Mouse (Mus musculus) kidney, postnatal 0 days (tissue): ENCODE results near the gene Ppox. TPM values are rescaled to one million over a fixed set of nuclear protein-coding genes. Genes with fewer than 3 reads are reported as not detected.
"Not testable (repeated sequence)": the region's sequence is repeated elsewhere in the genome, so short reads cannot be mapped to it uniquely, and the experiment has no call there.

ENCODE experiments used
- ATAC-seq: fragments of 200-750 bp; cut with Nextera tagmentation; replicated peaks from 2 replicates; pipeline ENCODE4 v1.8.0; 2017; ENCODE audit warnings: low read depth, moderate number of reproducible peaks, moderate TSS enrichment, moderate library complexity; ENCODE audit not compliant: low FRiP score
- DNase-seq: peaks from one replicate; pipeline ENCODE4 v3.0.0-alpha.2; 2016; ENCODE audit warnings: low spot score
- H3K27ac ChIP-seq: fragments of 300-500 bp; sonication (generic); 2 replicates; pipeline ENCODE4 v1.5.1; 2014; ENCODE audit warnings: mild to moderate bottlenecking
- H3K27me3 ChIP-seq: fragments of 300-500 bp; sonication (generic); 2 replicates; pipeline ENCODE4 v1.6.1; 2014; ENCODE audit warnings: low read length, mixed read lengths; ENCODE audit not compliant: insufficient read depth
- H3K36me3 ChIP-seq: fragments of 300-500 bp; sonication (generic); 2 replicates; pipeline ENCODE4 v1.6.1; 2014; ENCODE audit warnings: low read length, mixed read lengths; ENCODE audit not compliant: insufficient read depth
- H3K4me1 ChIP-seq: fragments of 300-500 bp; sonication (generic); replicated peaks from 2 replicates; pipeline ENCODE4 v1.6.1; 2014; ENCODE audit warnings: antibody characterized with exemption, low read length, mixed read lengths; ENCODE audit not compliant: insufficient read depth
- H3K4me2 ChIP-seq: fragments of 300-500 bp; sonication (generic); 2 replicates; pipeline ENCODE4 v1.6.1; 2014; ENCODE audit warnings: mild to moderate bottlenecking, low read length, moderate library complexity, mixed read lengths
- H3K4me3 ChIP-seq: fragments of 300-500 bp; sonication (generic); replicated peaks from 2 replicates; pipeline ENCODE4 v1.5.1; 2014; ENCODE audit warnings: low read depth, low read length
- H3K9ac ChIP-seq: fragments of 300-500 bp; sonication (generic); 2 replicates; pipeline ENCODE4 v1.6.1; 2014; ENCODE audit warnings: low read depth, low read length
- H3K9me3 ChIP-seq: fragments of 300-500 bp; sonication (generic); replicated peaks from 2 replicates; pipeline ENCODE4 v1.6.1; 2016; ENCODE audit warnings: low read length, inconsistent platforms, mixed read lengths
- CTCF ChIP-seq: IDR thresholded peaks from 2 replicates; pipeline ENCODE4 v1.5.1; 2016; ENCODE audit warnings: antibody characterized with exemption, low read depth, mild to moderate bottlenecking, moderate library complexity
- WGBS: fragments of 180-500 bp; shearing (Covaris S2); extraction: QIAGEN DNeasy Blood & Tissue Kit; methylation state at CpG from one replicate; pipeline ENCODE4 v1.1.7; 2014; 5-methylcytosine and 5-hydroxymethylcytosine counted together
- polyA plus RNA-seq: library from polyadenylated mRNA; unstranded; fragments of >200 nt; fragmentation: Nextera tagmentation; extraction: Ambion mirVana; gene quantifications from 2 replicates; pipeline ENCODE4 v1.2.1, GENCODE M21; 2015

Gene Ppox
- polyA plus RNA-seq, 1 experiment from 2014 or later, result 46.4 TPM

DNA sequence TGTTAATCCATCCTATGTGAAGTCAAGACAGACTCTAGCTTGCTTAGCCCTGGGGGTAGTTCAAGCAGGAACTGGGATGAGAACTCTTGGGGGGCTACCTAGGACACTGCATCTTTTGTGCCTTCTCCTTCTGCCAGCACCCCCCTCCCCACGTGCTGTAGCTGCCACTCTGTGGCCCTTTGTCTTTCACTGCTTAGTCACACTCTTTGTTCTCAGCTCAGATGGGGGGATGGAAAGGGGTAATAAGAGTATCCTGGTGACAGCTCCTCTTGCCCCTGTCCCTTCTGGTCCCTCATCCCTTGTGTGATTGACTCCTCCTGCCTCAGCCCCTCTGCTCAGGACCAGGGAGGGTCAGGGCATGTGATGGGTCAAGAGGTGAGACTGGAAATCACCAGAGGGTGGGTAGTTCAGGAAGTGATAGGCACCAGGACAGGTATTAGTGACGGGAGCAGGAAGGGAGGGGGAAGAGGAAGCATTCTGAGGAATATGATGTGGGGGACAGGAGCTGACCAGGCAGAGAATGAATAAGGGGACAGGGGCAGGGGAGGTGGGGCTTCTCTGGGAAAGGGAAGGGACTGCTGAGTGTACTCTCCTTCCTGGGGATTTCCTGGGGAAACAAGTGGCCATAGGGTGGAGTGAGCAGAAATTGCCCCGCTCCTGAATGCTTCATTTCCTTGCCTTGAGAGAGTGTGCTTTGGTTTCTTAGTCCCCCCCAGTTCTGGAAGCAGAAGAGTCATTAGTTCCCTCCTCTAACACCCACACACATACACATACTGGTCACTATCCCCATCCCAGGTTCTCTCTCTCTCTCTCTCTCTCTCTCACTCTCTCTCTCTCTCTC is 32.4 kb downstream of the Ppox start:
- no peak overlapping the region for H3K4me2 ChIP-seq
- TF ChIP-seq CTCF, result no peak
- H3K9ac ChIP-seq, result no peak overlapping the region
- ATAC-seq (no peak), DNase-seq (peak; percentile 61)
- no peaks in the 10 kb centered on the region for H3K27me3 ChIP-seq
- no peak overlapping the region for H3K4me3 ChIP-seq
- 0 out of 2 replicates have a peak, but pooled peaks cover 4% of the 10 kb centered on the region for H3K36me3 ChIP-seq
- peak overlapping the region; percentile 75 for H3K27ac ChIP-seq
- WGBS, result 44% methylated on average over 3 of the region's 3 CpGs
- peaks cover 38% of the 10 kb centered on the region for H3K4me1 ChIP-seq
- H3K9me3 ChIP-seq, result no peaks in the 10 kb centered on the region

DNA sequence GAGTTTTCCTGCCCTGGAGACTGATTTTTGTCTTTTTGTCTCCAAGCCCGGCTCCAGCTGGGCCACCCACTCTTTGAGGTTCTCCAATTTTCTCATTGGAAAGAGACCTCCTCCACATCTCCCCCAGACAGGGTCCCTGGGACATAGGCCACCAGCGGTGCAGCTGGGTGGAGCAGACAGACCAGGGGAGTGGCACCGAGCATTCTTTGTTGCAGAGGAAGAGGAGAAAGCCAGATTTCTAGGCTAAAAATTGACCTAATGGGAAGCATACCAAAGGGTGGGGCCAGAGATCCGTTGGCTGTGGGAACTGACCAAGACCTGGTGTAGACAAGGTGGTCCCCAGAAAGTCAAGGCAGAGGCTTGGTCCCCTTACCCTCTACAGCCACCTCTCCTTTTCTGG is 33.1 kb downstream of the Ppox start:
- Histone ChIP-seq H3K4me3 (no peak overlapping the region), H3K27me3 (no peaks in the 10 kb centered on the region), H3K4me2 (peak overlapping the region; percentile 55), H3K36me3 (peaks cover 10% of the 10 kb centered on the region; the same call in 1 of the 2 replicates), H3K4me1 (peaks cover 38% of the 10 kb centered on the region), H3K9me3 (no peaks in the 10 kb centered on the region), H3K9ac (no peak overlapping the region), H3K27ac (peak overlapping the region; percentile 75)
- TF ChIP-seq CTCF, result no peak
- 15% methylated on average over 4 of the region's 4 CpGs for WGBS
- no peak for DNase-seq
- ATAC-seq, result no peak

DNA sequence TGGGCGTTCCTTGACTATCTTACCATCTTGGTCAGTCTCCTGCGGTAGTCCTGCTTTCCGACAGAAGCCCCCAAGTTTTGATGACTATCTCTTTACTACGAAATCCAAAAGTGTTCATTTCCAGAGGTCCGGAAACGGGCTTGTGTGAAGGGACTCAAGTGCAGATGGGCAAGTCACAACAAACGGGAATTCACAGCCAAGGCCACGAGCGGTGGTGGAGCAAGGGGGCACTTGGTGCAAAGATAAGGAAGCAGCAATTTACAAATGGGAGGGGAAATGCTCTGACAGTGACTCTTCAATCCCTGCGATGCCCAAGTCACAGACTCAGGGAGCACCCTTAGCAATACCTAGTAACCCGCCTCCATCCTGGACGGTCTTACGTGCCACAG is 33.5 kb downstream of the Ppox start:
- Histone ChIP-seq H3K27me3 (no peaks in the 10 kb centered on the region), H3K4me3 (peak overlapping the region; percentile 87), H3K9ac (peak overlapping the region; percentile 6; the same call in 1 of the 2 replicates), H3K4me1 (peaks cover 34% of the 10 kb centered on the region), H3K27ac (peak overlapping the region; percentile 75), H3K4me2 (peak overlapping the region; percentile 55), H3K36me3 (peaks cover 13% of the 10 kb centered on the region; the same call in 1 of the 2 replicates), H3K9me3 (no peaks in the 10 kb centered on the region)
- no peak for ATAC-seq
- no peak for TF ChIP-seq CTCF
- DNase-seq, result no peak
- WGBS, result 8% methylated on average over 13 of the region's 13 CpGs

DNA sequence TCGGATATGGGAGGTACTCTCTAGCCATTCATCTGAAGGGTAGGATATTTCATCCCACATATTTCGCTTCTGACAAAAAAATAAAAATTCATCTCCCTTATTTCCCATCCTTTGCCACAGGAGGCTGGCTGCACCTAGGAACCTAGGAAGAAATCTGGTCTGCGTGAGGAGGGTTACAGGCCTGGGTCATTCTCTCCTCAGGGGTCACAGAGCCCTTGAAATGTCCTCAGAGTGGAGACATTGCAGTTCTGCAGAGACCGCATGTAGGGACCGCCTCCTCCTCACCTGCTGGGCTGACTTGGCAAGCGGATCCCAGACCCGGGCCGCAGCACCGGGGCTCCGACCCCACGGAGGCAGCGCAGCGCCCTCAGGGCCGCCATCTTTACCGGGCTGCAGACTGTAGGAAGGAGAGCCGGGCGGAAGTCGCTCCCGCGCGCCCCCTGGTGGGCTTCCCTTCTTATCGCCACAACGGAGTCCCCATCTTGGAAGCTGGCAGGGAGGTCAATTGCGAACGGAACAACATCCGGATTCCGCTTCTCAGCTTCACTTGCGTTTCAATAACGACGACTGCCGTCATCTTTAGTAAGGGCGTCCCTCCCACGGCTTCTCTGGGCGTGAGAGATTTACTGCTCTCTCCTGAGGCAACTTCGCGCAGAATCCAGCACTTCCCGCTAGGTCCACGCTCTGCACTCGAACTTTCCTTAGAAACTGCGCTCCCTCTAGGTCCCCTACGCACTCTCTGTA is 34.1 kb downstream of the Ppox start:
- Histone ChIP-seq H3K4me1 (peaks cover 29% of the 10 kb centered on the region), H3K9me3 (no peaks in the 10 kb centered on the region), H3K27ac (peak overlapping the region; percentile 78), H3K27me3 (no peaks in the 10 kb centered on the region), H3K36me3 (peaks cover 18% of the 10 kb centered on the region; the same call in 1 of the 2 replicates), H3K4me3 (peak overlapping the region; percentile 87), H3K9ac (peak overlapping the region; percentile 93), H3K4me2 (peak overlapping the region; percentile 75)
- ATAC-seq, result peak; percentile 92
- peak; percentile 100 for DNase-seq
- peak; percentile 98 for TF ChIP-seq CTCF
- under 1% methylated on average over 41 of the region's 41 CpGs for WGBS

DNA sequence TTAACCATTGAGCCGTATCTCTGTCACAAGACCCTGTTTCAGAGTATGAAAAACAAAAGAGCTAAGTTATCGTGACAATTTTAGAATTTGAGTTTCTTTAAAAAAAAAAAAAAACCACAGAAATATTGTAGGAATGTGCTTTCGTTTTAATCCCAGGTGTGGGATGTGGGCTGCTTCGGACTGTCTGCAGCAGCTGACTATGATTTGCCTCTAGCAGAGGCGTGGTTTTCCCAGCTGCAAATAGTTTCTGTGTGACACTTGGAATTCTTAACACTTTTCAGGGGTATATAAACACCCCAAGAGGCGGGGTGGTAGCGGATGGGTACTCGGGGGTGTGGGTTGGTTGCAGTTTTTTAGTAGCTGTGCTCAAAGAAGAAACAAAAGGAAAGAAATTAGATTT is 35.6 kb downstream of the Ppox start:
- no peak overlapping the region for H3K4me3 ChIP-seq
- TF ChIP-seq CTCF, result no peak
- peaks cover 26% of the 10 kb centered on the region; the same call in 1 of the 2 replicates for H3K36me3 ChIP-seq
- no peaks in the 10 kb centered on the region for H3K9me3 ChIP-seq
- H3K4me1 ChIP-seq, result peaks cover 22% of the 10 kb centered on the region
- ATAC-seq, result no peak
- DNase-seq, result no peak
- H3K4me2 ChIP-seq, result no peak overlapping the region
- no peaks in the 10 kb centered on the region for H3K27me3 ChIP-seq
- WGBS, result 86% methylated on average over 8 of the region's 8 CpGs
- H3K9ac ChIP-seq, result no peak overlapping the region
- H3K27ac ChIP-seq, result no peak overlapping the region

DNA sequence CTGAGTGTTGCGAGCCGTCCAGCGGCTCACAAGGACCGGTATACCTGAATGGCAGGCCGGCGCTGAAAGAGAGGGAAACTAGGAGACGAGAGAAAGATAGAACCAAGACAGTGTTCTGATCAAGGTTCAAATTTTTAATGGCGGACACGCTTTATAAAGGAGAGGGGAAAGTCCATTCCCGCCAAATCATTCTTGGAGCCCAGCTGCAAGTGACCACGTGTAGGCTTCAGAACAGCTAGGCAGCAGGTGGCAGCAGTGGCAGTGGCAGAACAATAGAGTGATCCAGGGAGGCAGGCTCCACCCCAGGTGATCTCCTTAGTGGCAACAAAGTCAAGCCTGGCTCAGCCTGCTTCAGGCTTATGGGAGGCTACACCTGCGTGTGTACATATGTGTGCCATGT is 39.0 kb downstream of the Ppox start:
- not testable (repeated sequence) for H3K4me2 ChIP-seq, H3K9me3 ChIP-seq, H3K4me3 ChIP-seq, H3K9ac ChIP-seq, DNase-seq, H3K27me3 ChIP-seq, ATAC-seq, H3K27ac ChIP-seq
- 85% methylated on average over 12 of the region's 12 CpGs for WGBS
- peak; percentile 33; the same call in 1 of the 2 replicates for TF ChIP-seq CTCF
- peaks cover 11% of the 10 kb centered on the region for H3K4me1 ChIP-seq
- peaks cover 52% of the 10 kb centered on the region for H3K36me3 ChIP-seq
